Mouse (Mus musculus) thymus, adult 2 months (tissue): ENCODE measurements around the gene Mitf. TPM values are rescaled to one million over a fixed set of nuclear protein-coding genes. Genes with fewer than 3 reads are reported as not detected.

Source experiments
- DNase-seq: peaks from one replicate; pipeline ENCODE4 v3.0.0; 2021
- H3K27ac ChIP-seq: fragments of 200-500 bp; 2 replicates; pipeline ENCODE4 v1.5.1; 2012; ENCODE audit warnings: low read length, control low read depth; ENCODE audit not compliant: control insufficient read depth, insufficient read depth
- H3K27me3 ChIP-seq: fragments of 200-500 bp; 2 replicates; pipeline ENCODE4 v1.6.1; 2012; ENCODE audit warnings: mild to moderate bottlenecking, low read length, moderate library complexity, mixed read lengths; ENCODE audit not compliant: control insufficient read depth, insufficient read depth
- H3K36me3 ChIP-seq: fragments of 200-500 bp; 2 replicates; pipeline ENCODE4 v1.6.1; 2012; ENCODE audit warnings: mild to moderate bottlenecking, low read length, moderate library complexity; ENCODE audit not compliant: control insufficient read depth, insufficient read depth
- H3K4me1 ChIP-seq: fragments of 200-500 bp; replicated peaks from 2 replicates; pipeline ENCODE4 v1.6.1; 2012; ENCODE audit warnings: low read length; ENCODE audit not compliant: control insufficient read depth, insufficient read depth
- H3K4me3 ChIP-seq: fragments of 200-500 bp; 2 replicates; pipeline ENCODE4 v1.5.1; 2012; ENCODE audit warnings: mild to moderate bottlenecking, low read length, control low read depth, moderate library complexity; ENCODE audit not compliant: control insufficient read depth, insufficient read depth
- CTCF ChIP-seq: fragments of 200-500 bp; IDR thresholded peaks from 2 replicates; pipeline ENCODE4 v1.5.1; 2012; ENCODE audit warnings: mild to moderate bottlenecking, control low read depth, low read length, moderate library complexity, borderline replicate concordance; ENCODE audit not compliant: control insufficient read depth, poor library complexity, insufficient read depth; ENCODE audit errors: extremely low read depth
- POLR2A ChIP-seq: fragments of 200-500 bp; IDR thresholded peaks from 2 replicates; pipeline ENCODE4 v1.6.1; 2012; ENCODE audit warnings: mild to moderate bottlenecking, low read length, control low read depth, moderate library complexity; ENCODE audit not compliant: control insufficient read depth, poor library complexity, insufficient read depth; ENCODE audit errors: extremely low read depth
- WGBS: fragments of 180-500 bp; shearing (Covaris S2); methylation state at CpG from one replicate; pipeline ENCODE4 v1.1.7; 2018; 5-methylcytosine and 5-hydroxymethylcytosine counted together
- polyA plus RNA-seq: library from polyadenylated mRNA; depleted of rRNA; stranded (reverse); fragments of >200 nt; gene quantifications from 2 replicates; pipeline ENCODE4 v1.2.3, GENCODE M21; 2012

Mitf gene
- polyA plus RNA-seq, 1 experiment: 4.4 TPM

DNA sequence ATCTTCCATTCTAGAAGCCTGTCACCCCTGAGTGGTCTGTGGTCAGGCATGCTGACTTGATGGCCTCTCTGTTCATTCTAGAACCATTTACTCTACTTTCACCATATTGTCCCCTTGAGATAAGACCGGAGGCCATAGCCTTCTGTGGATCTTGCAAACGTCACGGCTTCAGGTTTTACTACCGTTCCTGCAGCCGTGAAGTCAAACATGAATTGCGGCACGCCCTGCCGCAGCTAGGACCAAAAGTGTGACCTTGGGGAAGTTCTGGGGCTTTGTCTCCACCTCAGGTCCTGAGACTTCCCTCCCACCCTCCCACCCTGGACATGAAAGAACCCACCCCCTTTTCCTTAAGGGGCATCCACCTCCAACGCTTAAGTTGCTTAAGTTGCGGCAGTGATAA, 149.8 kb downstream of the Mitf start:
- DNase-seq: no peak
- Histone ChIP-seq H3K4me1 (no peaks in the 10 kb centered on the region), H3K36me3 (no peaks in the 10 kb centered on the region), H3K27ac (no peak overlapping the region), H3K27me3 (no peaks in the 10 kb centered on the region), H3K4me3 (no peak overlapping the region)
- TF ChIP-seq CTCF (no peak), POLR2A (no peak)
- 95% methylated on average over 10 of the region's 10 CpGs for WGBS

DNA sequence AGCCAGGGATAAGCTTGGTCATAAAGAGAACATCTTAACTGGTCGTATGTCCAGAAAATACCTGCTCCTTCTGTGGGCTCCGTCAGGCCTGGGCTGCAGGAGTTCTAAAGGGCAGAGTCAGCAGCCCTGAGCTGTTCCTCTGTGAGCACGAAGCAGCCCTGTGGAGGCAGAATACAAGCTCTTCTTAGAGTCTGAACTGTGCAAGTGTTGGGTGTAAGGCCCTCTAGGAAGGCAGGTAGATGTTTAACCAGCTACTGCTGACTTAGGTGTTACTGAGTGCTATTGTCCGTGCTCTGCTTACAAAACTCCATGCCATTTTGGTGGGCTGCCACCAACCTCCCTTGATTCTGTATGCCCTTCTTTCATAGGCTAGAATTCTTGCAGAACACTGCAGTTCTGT, 151.4 kb downstream of the Mitf start:
- Histone ChIP-seq H3K27me3 (no peaks in the 10 kb centered on the region), H3K4me3 (no peak overlapping the region), H3K4me1 (no peaks in the 10 kb centered on the region), H3K27ac (no peak overlapping the region), H3K36me3 (no peaks in the 10 kb centered on the region)
- DNase-seq: no peak
- TF ChIP-seq POLR2A (no peak), CTCF (no peak)
- 95% methylated on average over 4 of the region's 4 CpGs for WGBS

DNA sequence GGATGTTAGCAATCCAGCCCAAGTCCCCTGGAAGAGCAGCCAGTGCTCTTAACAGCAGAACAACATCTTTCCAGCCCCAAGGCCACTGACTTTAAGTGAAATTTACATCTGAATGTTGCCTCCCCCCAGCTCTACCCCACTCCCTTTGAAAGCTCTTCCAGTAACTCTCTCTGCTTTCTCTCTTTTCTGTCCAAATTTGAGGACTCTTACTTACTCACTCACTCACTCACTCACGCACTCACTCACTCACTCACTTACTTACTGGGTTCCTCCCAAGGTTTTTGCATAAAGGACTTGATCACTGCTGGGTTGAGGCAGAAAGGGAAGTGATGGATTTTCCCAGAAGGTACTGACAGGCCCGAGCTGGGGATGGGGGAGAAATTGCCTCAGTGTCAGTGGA, 154.9 kb downstream of the Mitf start:
- 63% methylated on average over 2 of the region's 2 CpGs for WGBS

DNA sequence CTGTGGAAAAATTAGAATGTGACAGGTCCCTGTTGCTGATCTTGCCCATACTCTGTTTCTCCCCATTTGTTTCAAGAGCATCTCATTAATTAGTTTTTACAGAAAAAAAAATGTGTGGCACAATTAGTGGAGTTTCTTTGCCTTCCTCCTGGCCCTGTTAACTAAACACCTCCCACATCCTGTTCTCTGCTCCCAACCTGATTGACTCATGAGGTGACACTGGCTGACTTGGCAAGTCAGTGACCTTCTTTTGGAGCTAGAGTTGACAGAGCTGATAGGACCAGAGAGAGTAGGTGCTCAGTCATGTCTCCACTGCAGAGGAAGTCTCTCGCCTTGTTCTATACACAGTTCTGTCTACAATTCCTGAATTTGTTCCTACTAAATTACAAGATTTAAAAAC, 155.5 kb downstream of the Mitf start:
- 88% methylated on average over 1 of the region's 1 CpGs for WGBS
- Histone ChIP-seq H3K27ac (no peak overlapping the region), H3K36me3 (no peaks in the 10 kb centered on the region), H3K4me1 (no peaks in the 10 kb centered on the region), H3K4me3 (no peak overlapping the region), H3K27me3 (no peaks in the 10 kb centered on the region)
- no peak for DNase-seq
- no peak for TF ChIP-seq CTCF
- TF ChIP-seq POLR2A: no peak

More for the DNA sequence above, 154.9 kb downstream of the Mitf start:
- Histone ChIP-seq H3K4me1 (no peaks in the 10 kb centered on the region), H3K4me3 (no peak overlapping the region), H3K27me3 (no peaks in the 10 kb centered on the region), H3K27ac (no peak overlapping the region), H3K36me3 (no peaks in the 10 kb centered on the region)
- no peak for TF ChIP-seq POLR2A
- TF ChIP-seq CTCF: no peak
- DNase-seq: no peak

DNA sequence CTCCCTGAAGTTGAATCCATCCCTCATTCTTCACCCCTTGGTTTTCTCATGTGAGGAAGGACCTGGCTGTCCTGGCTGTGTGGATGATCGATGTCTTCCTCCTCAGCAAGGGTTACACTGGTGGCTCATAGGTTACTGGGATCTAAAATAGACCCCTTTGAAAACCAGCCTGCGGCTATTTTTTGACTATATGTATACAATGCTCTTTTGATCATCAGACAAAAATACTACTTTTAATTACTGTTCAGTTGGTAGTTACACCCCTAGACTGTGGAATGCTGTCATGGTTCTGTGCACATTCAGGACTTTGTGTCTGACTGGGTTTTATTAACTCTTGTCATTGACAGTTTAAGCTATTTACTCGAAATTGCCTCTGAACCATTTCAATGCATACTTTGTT, 157.9 kb downstream of the Mitf start:
- no peak for DNase-seq
- no peaks in the 10 kb centered on the region for H3K36me3 ChIP-seq
- H3K4me1 ChIP-seq: no peaks in the 10 kb centered on the region
- no peaks in the 10 kb centered on the region for H3K27me3 ChIP-seq
- no peak overlapping the region for H3K4me3 ChIP-seq
- TF ChIP-seq POLR2A (no peak), CTCF (no peak)
- H3K27ac ChIP-seq: no peak overlapping the region
- WGBS: 92% methylated on average over 3 of the region's 3 CpGs

DNA sequence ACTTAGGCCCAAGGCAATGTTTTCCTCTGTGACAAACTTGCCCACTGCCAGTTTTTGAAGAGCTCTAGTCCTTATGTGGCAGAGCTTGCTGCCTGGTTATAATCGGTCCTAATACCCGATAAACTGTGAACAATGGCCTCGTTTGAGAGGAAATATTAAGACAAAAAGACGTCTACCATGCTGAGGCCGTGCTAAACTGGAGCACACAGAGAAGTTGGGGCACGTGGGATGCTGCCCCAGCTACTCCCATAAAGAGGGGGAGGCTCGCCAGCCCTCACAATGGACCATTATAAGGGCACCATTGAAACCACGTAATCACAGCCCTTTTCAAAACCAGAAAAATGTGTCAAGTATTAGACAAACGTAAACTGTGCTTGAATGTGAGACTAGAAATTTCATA, 174.8 kb downstream of the Mitf start:
- TF ChIP-seq CTCF: no peak
- no peak for TF ChIP-seq POLR2A
- H3K4me1 ChIP-seq: 0 out of 2 replicates have a peak, but pooled peaks cover 2% of the 10 kb centered on the region
- WGBS: 95% methylated on average over 9 of the region's 9 CpGs
- no peaks in the 10 kb centered on the region for H3K27me3 ChIP-seq
- no peak overlapping the region for H3K4me3 ChIP-seq
- H3K36me3 ChIP-seq: no peaks in the 10 kb centered on the region
- no peak overlapping the region for H3K27ac ChIP-seq
- no peak for DNase-seq

DNA sequence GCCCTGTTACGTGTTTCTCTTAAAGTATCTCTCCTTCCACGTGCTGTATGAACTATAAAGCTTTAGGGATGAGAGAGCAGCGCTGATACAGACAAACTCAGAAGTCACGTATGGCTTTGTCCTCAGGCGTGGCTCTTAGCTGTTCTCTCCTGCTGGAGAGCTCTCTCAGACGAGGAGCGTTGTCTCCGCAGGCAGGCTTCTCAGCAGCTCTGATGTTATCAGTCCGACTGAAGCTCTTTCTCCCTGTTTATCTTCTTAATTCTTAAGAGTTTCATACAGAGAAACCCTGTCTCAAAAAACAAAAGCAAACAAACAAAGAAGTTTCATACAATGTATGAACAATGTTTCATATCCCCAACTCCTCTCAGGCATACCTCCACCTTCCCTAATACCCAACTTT, 178.8 kb downstream of the Mitf start:
- Histone ChIP-seq H3K4me3 (no peak overlapping the region), H3K27ac (no peak overlapping the region), H3K36me3 (no peaks in the 10 kb centered on the region), H3K27me3 (no peaks in the 10 kb centered on the region), H3K4me1 (no peaks in the 10 kb centered on the region)
- 89% methylated on average over 9 of the region's 9 CpGs for WGBS
- TF ChIP-seq CTCF: no peak
- no peak for TF ChIP-seq POLR2A
- DNase-seq: no peak

DNA sequence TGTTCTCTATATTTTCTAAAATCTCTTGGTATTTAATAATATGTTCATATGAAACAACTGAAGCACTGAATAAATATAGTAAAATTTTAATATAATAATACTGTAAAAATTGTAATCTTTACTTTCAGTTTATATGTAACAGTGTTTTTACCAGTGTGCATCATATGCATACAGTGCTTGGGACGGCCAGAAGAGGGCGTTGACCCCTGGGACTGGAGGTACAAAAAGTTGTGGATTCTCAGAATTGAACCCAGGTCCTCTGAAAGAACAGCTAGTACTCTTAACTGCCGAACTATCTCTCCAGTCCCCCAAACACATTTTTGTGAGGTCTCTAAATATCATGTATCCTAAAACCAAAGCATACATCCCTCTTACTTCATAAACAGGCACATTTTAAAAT, 179.6 kb downstream of the Mitf start:
- 96% methylated on average over 3 of the region's 3 CpGs for WGBS
- no peak overlapping the region for H3K4me3 ChIP-seq
- no peak for DNase-seq
- H3K27me3 ChIP-seq: no peaks in the 10 kb centered on the region
- H3K36me3 ChIP-seq: no peaks in the 10 kb centered on the region
- H3K27ac ChIP-seq: no peak overlapping the region
- no peak for TF ChIP-seq POLR2A
- no peak for TF ChIP-seq CTCF
- H3K4me1 ChIP-seq: no peaks in the 10 kb centered on the region
